Mouse (Mus musculus): Measurements from ENCODE around the gene Gm6583. TPM values are rescaled to one million over a fixed set of nuclear protein-coding genes. Genes with fewer than 3 reads are reported as not detected.

Gm6583 gene
- polyA plus RNA-seq, 1 experiment from 2014 or later, result 0.13 TPM

GRCm38 (mm10) chr5:112364184-112364797 lies 8.5 kb upstream of the Gm6583 start:
- ATAC-seq (ENCODE audit: low read depth), result no peak; the same call in 1 of the 2 replicates
- Histone ChIP-seq H3K27me3 (replicated peaks; ENCODE audit: control insufficient read depth, insufficient read depth, low read length) (no peaks in the 10 kb centered on the region), H3K4me2 (ENCODE audit: low read depth, low read length) (no peak overlapping the region), H3K27ac (replicated peaks; ENCODE audit: low read depth, low read length) (no peak overlapping the region), H3K9me3 (ENCODE audit: control insufficient read depth, low read length) (no peaks in the 10 kb centered on the region), H3K4me1 (ENCODE audit: control insufficient read depth, insufficient read depth, low read length) (no peaks in the 10 kb centered on the region), H3K9ac (ENCODE audit: low read depth, low read length) (no peak overlapping the region), H3K36me3 (ENCODE audit: control insufficient read depth, insufficient read depth, low read length) (peaks cover 55% of the 10 kb centered on the region), H3K4me3 (ENCODE audit: low read depth, low read length) (no peak overlapping the region)
- DNase-seq (ENCODE audit: low spot score), result peak; percentile 13
- 51% methylated on average over 10 of the region's 10 CpGs for WGBS

GRCm38 (mm10) chr5:112360077-112360476 lies 4.2 kb upstream of the Gm6583 start:
- Histone ChIP-seq H3K36me3 (ENCODE audit: control insufficient read depth, insufficient read depth, low read length) (peaks cover 58% of the 10 kb centered on the region), H3K27ac (replicated peaks; ENCODE audit: low read depth, low read length) (no peak overlapping the region), H3K4me3 (ENCODE audit: low read depth, low read length) (no peak overlapping the region), H3K27me3 (replicated peaks; ENCODE audit: control insufficient read depth, insufficient read depth, low read length) (no peaks in the 10 kb centered on the region), H3K4me1 (ENCODE audit: control insufficient read depth, insufficient read depth, low read length) (no peaks in the 10 kb centered on the region), H3K9me3 (ENCODE audit: control insufficient read depth, low read length) (no peaks in the 10 kb centered on the region), H3K4me2 (ENCODE audit: low read depth, low read length) (no peak overlapping the region), H3K9ac (ENCODE audit: low read depth, low read length) (no peak overlapping the region)
- no peak for DNase-seq (ENCODE audit: low spot score)
- WGBS, result 95% methylated on average over 3 of the region's 3 CpGs
- ATAC-seq (ENCODE audit: low read depth), result no peak

GRCm38 (mm10) chr5:112359520-112359919 lies 3.7 kb upstream of the Gm6583 start:
- no peak overlapping the region for H3K4me2 ChIP-seq (ENCODE audit: low read depth, low read length)
- H3K9ac ChIP-seq (ENCODE audit: low read depth, low read length), result no peak overlapping the region
- peaks cover 58% of the 10 kb centered on the region for H3K36me3 ChIP-seq (ENCODE audit: control insufficient read depth, insufficient read depth, low read length)
- no peaks in the 10 kb centered on the region for H3K9me3 ChIP-seq (ENCODE audit: control insufficient read depth, low read length)
- no peak overlapping the region for H3K4me3 ChIP-seq (ENCODE audit: low read depth, low read length)
- no peak overlapping the region for H3K27ac ChIP-seq (replicated peaks; ENCODE audit: low read depth, low read length)
- ATAC-seq (ENCODE audit: low read depth) (no peak), DNase-seq (ENCODE audit: low spot score) (no peak)
- H3K27me3 ChIP-seq (replicated peaks; ENCODE audit: control insufficient read depth, insufficient read depth, low read length), result no peaks in the 10 kb centered on the region
- H3K4me1 ChIP-seq (ENCODE audit: control insufficient read depth, insufficient read depth, low read length), result no peaks in the 10 kb centered on the region
- WGBS, result 91% methylated on average over 4 of the region's 4 CpGs

GRCm38 (mm10) chr5:112356322-112356721 lies 489 bp upstream of the Gm6583 start:
- Histone ChIP-seq H3K36me3 (ENCODE audit: control insufficient read depth, insufficient read depth, low read length) (peaks cover 62% of the 10 kb centered on the region), H3K4me1 (ENCODE audit: control insufficient read depth, insufficient read depth, low read length) (no peaks in the 10 kb centered on the region), H3K9me3 (ENCODE audit: control insufficient read depth, low read length) (no peaks in the 10 kb centered on the region), H3K27me3 (replicated peaks; ENCODE audit: control insufficient read depth, insufficient read depth, low read length) (no peaks in the 10 kb centered on the region), H3K9ac (ENCODE audit: low read depth, low read length) (no peak overlapping the region), H3K4me2 (ENCODE audit: low read depth, low read length) (no peak overlapping the region), H3K4me3 (ENCODE audit: low read depth, low read length) (no peak overlapping the region), H3K27ac (replicated peaks; ENCODE audit: low read depth, low read length) (no peak overlapping the region)
- ATAC-seq (ENCODE audit: low read depth), result no peak
- 88% methylated on average over 9 of the region's 9 CpGs for WGBS
- no peak for DNase-seq (ENCODE audit: low spot score)

GRCm38 (mm10) chr5:112355493-112355892 lies 340 bp downstream of the Gm6583 start:
- H3K4me3 ChIP-seq (ENCODE audit: low read depth, low read length), result no peak overlapping the region
- peaks cover 70% of the 10 kb centered on the region for H3K36me3 ChIP-seq (ENCODE audit: control insufficient read depth, insufficient read depth, low read length)
- DNase-seq (ENCODE audit: low spot score), result no peak
- ATAC-seq (ENCODE audit: low read depth), result no peak
- no peaks in the 10 kb centered on the region for H3K27me3 ChIP-seq (replicated peaks; ENCODE audit: control insufficient read depth, insufficient read depth, low read length)
- H3K9me3 ChIP-seq (ENCODE audit: control insufficient read depth, low read length), result no peaks in the 10 kb centered on the region
- no peaks in the 10 kb centered on the region for H3K4me1 ChIP-seq (ENCODE audit: control insufficient read depth, insufficient read depth, low read length)
- no peak overlapping the region for H3K27ac ChIP-seq (replicated peaks; ENCODE audit: low read depth, low read length)
- no peak overlapping the region for H3K4me2 ChIP-seq (ENCODE audit: low read depth, low read length)
- no peak overlapping the region for H3K9ac ChIP-seq (ENCODE audit: low read depth, low read length)
- WGBS, result 80% methylated on average over 6 of the region's 6 CpGs

GRCm38 (mm10) chr5:112349169-112349568 lies 6.7 kb downstream of the Gm6583 start:
- Histone ChIP-seq H3K9ac (ENCODE audit: low read depth, low read length) (no peak overlapping the region), H3K4me2 (ENCODE audit: low read depth, low read length) (no peak overlapping the region), H3K4me3 (ENCODE audit: low read depth, low read length) (no peak overlapping the region), H3K27ac (replicated peaks; ENCODE audit: low read depth, low read length) (no peak overlapping the region), H3K27me3 (replicated peaks; ENCODE audit: control insufficient read depth, insufficient read depth, low read length) (no peaks in the 10 kb centered on the region), H3K4me1 (ENCODE audit: control insufficient read depth, insufficient read depth, low read length) (no peaks in the 10 kb centered on the region), H3K36me3 (ENCODE audit: control insufficient read depth, insufficient read depth, low read length) (peaks cover 67% of the 10 kb centered on the region), H3K9me3 (ENCODE audit: control insufficient read depth, low read length) (no peaks in the 10 kb centered on the region)
- DNase-seq (ENCODE audit: low spot score) (no peak), ATAC-seq (ENCODE audit: low read depth) (no peak)
- WGBS, result 92% methylated on average over 8 of the region's 8 CpGs

- Histone ChIP-seq H3K9me3 (ENCODE audit: control insufficient read depth, low read length) (no peaks in the 10 kb centered on the region), H3K27me3 (replicated peaks; ENCODE audit: control insufficient read depth, insufficient read depth, low read length) (no peaks in the 10 kb centered on the region), H3K36me3 (ENCODE audit: control insufficient read depth, insufficient read depth, low read length) (peaks cover 44% of the 10 kb centered on the region), H3K27ac (replicated peaks; ENCODE audit: low read depth, low read length) (no peak overlapping the region), H3K4me2 (ENCODE audit: low read depth, low read length) (no peak overlapping the region), H3K9ac (ENCODE audit: low read depth, low read length) (no peak overlapping the region), H3K4me3 (ENCODE audit: low read depth, low read length) (no peak overlapping the region), H3K4me1 (ENCODE audit: control insufficient read depth, insufficient read depth, low read length) (0 out of 2 replicates have a peak, but pooled peaks cover 6% of the 10 kb centered on the region)
- DNase-seq (ENCODE audit: low spot score), result peak; percentile 7
- 82% methylated on average over 15 of the region's 16 CpGs for WGBS
- ATAC-seq (ENCODE audit: low read depth), result no peak; the same call in 1 of the 2 replicates
Measured at GRCm38 (mm10) chr5:112346211-112346965, 9.4 kb downstream of the Gm6583 start.

- H3K4me3 ChIP-seq (ENCODE audit: low read depth, low read length), result no peak overlapping the region
- ATAC-seq (ENCODE audit: low read depth), result no peak
Measured at GRCm38 (mm10) chr5:112344092-112344960, 11.5 kb downstream of the Gm6583 start.

More at GRCm38 (mm10) chr5:112344092-112344960, 11.5 kb downstream of the Gm6583 start:
- DNase-seq (ENCODE audit: low spot score), result no peak
- H3K4me1 ChIP-seq (ENCODE audit: control insufficient read depth, insufficient read depth, low read length), result 0 out of 2 replicates have a peak, but pooled peaks cover 6% of the 10 kb centered on the region
- H3K27ac ChIP-seq (replicated peaks; ENCODE audit: low read depth, low read length), result no peak overlapping the region
- 74% methylated on average over 6 of the region's 6 CpGs for WGBS
- 0 out of 2 replicates have a peak overlapping the region, but pooled peaks have one; percentile 73 for H3K4me2 ChIP-seq (ENCODE audit: low read depth, low read length)
- no peaks in the 10 kb centered on the region for H3K27me3 ChIP-seq (replicated peaks; ENCODE audit: control insufficient read depth, insufficient read depth, low read length)
- no peak overlapping the region for H3K9ac ChIP-seq (ENCODE audit: low read depth, low read length)
- peaks cover 31% of the 10 kb centered on the region for H3K36me3 ChIP-seq (ENCODE audit: control insufficient read depth, insufficient read depth, low read length)
- H3K9me3 ChIP-seq (ENCODE audit: control insufficient read depth, low read length), result no peaks in the 10 kb centered on the region

All from embryonic facial prominence, embryonic 14.5 days (tissue).